Mouse (Mus musculus) lung, adult 2 months (tissue): Measurements from ENCODE around the gene C8a. TPM values are rescaled to one million over a fixed set of nuclear protein-coding genes. Genes with fewer than 3 reads are reported as not detected.

Experiments used
- DNase-seq: peaks from one replicate; pipeline ENCODE4 v3.0.0; 2022
- H3K4me1 ChIP-seq: fragments of 200-500 bp; 2 replicates; pipeline ENCODE4 v1.6.1; 2011; ENCODE audit warnings: low read length; ENCODE audit not compliant: control insufficient read depth, insufficient read depth
- H3K4me3 ChIP-seq: fragments of 200-500 bp; replicated peaks from 2 replicates; pipeline ENCODE3; 2011; ENCODE audit warnings: low read depth, mild to moderate bottlenecking, control low read depth, low read length; ENCODE audit errors: extremely low read depth
- CTCF ChIP-seq: fragments of 200-500 bp; IDR thresholded peaks from 2 replicates; pipeline ENCODE4 v1.5.1; 2011; ENCODE audit warnings: mild to moderate bottlenecking, low read length, control low read depth; ENCODE audit not compliant: insufficient read depth
- POLR2A ChIP-seq: fragments of 200-500 bp; IDR thresholded peaks from 2 replicates; pipeline ENCODE4 v1.6.1; 2011; ENCODE audit warnings: low read depth, mild to moderate bottlenecking, control low read depth, low read length, borderline replicate concordance; ENCODE audit errors: extremely low read depth
- WGBS: fragments of 180-500 bp; shearing (Covaris S2); methylation state at CpG from one replicate; pipeline ENCODE4 v1.1.7; 2018; 5-methylcytosine and 5-hydroxymethylcytosine counted together
- polyA plus RNA-seq: library from polyadenylated mRNA; depleted of rRNA; stranded (reverse); fragments of >200 nt; gene quantifications from 2 replicates; pipeline ENCODE4 v1.2.3, GENCODE M21; 2012; rRNA removed

C8a gene
- polyA plus RNA-seq, 1 experiment = not detected

GRCm38 (mm10) chr4:104782346-104782745 is 93.9 kb downstream of the C8a start:
- WGBS = 59% methylated on average over 4 of the region's 4 CpGs
- no peak for DNase-seq
- H3K4me3 ChIP-seq = no peak overlapping the region
- H3K4me1 ChIP-seq = no peaks in the 10 kb centered on the region
- TF ChIP-seq POLR2A = no peak
- no peak for TF ChIP-seq CTCF

- TF ChIP-seq POLR2A = no peak
- TF ChIP-seq CTCF = no peak
- 88% methylated on average over 3 of the region's 3 CpGs for WGBS
- no peak overlapping the region for H3K4me3 ChIP-seq
- DNase-seq = no peak
- H3K4me1 ChIP-seq = no peaks in the 10 kb centered on the region
Observed at GRCm38 (mm10) chr4:104781441-104781840, 94.8 kb downstream of the C8a start.

GRCm38 (mm10) chr4:104779460-104779859 is 96.7 kb downstream of the C8a start:
- TF ChIP-seq CTCF = no peak
- no peak for TF ChIP-seq POLR2A
- WGBS = 80% methylated on average over 5 of the region's 5 CpGs
- Histone ChIP-seq H3K4me1 (no peaks in the 10 kb centered on the region), H3K4me3 (no peak overlapping the region)
- DNase-seq = no peak

GRCm38 (mm10) chr4:104775601-104776000 is 100.6 kb downstream of the C8a start:
- DNase-seq = no peak
- Histone ChIP-seq H3K4me3 (no peak overlapping the region), H3K4me1 (no peaks in the 10 kb centered on the region)
- whole genome bisulfite sequencing = 72% methylated on average over 3 of the region's 3 CpGs
- TF ChIP-seq POLR2A = no peak
- no peak for TF ChIP-seq CTCF

- TF ChIP-seq CTCF = no peak
- TF ChIP-seq POLR2A = no peak
- Histone ChIP-seq H3K4me1 (no peaks in the 10 kb centered on the region), H3K4me3 (no peak overlapping the region)
- 62% methylated on average over 4 of the region's 4 CpGs for WGBS
- DNase-seq = no peak
Observed at GRCm38 (mm10) chr4:104770331-104770730, 105.9 kb downstream of the C8a start.

GRCm38 (mm10) chr4:104769602-104770001 is 106.6 kb downstream of the C8a start:
- WGBS = 80% methylated on average over 8 of the region's 8 CpGs
- no peak for TF ChIP-seq CTCF
- no peak for TF ChIP-seq POLR2A

GRCm38 (mm10) chr4:104768190-104768589 is 108.0 kb downstream of the C8a start:
- TF ChIP-seq POLR2A (no peak), CTCF (no peak)
- 89% methylated on average over 4 of the region's 4 CpGs for WGBS
- no peaks in the 10 kb centered on the region for H3K4me1 ChIP-seq
- no peak for DNase-seq
- no peak overlapping the region for H3K4me3 ChIP-seq

More at GRCm38 (mm10) chr4:104769602-104770001, 106.6 kb downstream of the C8a start:
- no peaks in the 10 kb centered on the region for H3K4me1 ChIP-seq
- no peak for DNase-seq
- no peak overlapping the region for H3K4me3 ChIP-seq

- WGBS = 74% methylated on average over 8 of the region's 8 CpGs
- H3K4me1 ChIP-seq = no peaks in the 10 kb centered on the region
Observed at GRCm38 (mm10) chr4:104766065-104766464, 110.1 kb downstream of the C8a start, which contains the start of gene C8b. C8b (plus strand) TSS chr4:104766317.

More at GRCm38 (mm10) chr4:104766065-104766464, 110.1 kb downstream of the C8a start, which contains the start of gene C8b:
- H3K4me3 ChIP-seq = no peak within 1 kb of the TSS
- no peak for DNase-seq
- TF ChIP-seq CTCF (no peak), POLR2A (no peak)

Other genes with a start within 250 kb of the C8a start
- gene C8b, start 110.1 kb downstream of the C8a start, polyA plus RNA-seq = not detected in 2 replicates
- not detected in 2 replicates for gene Gm17662, start 19.1 kb downstream of the C8a start, polyA plus RNA-seq
- gene Fyb2, start 37.1 kb upstream of the C8a start, polyA plus RNA-seq = 0.04 TPM in 1 of 2 replicates, not detected in the other
- gene Prkaa2, start 233.5 kb upstream of the C8a start, polyA plus RNA-seq = 2.7 and 5.2 TPM in 2 replicates